Mouse (Mus musculus): ENCODE results near the gene Gm42421.

- TF ChIP-seq POLR2A (IDR thresholded peaks at IDR 0.05; ENCODE audit: low read depth, low read length), result peak; percentile 85
- TF ChIP-seq CTCF (IDR thresholded peaks at IDR 0.05; ENCODE audit: borderline replicate concordance, insufficient read depth, low read length), result no peak
Measured at GRCm38 (mm10) chr5:143909417-143910400, 18.3 kb upstream of the Gm42421 start, which contains the start of the genes Aimp2 and Pms2.
